Mouse (Mus musculus) stomach, embryonic 16.5 days (tissue): Measurements from ENCODE around the gene Vmn2r35. TPM values are rescaled to one million over a fixed set of nuclear protein-coding genes. Genes with fewer than 3 reads are reported as not detected.
"Not testable (repeated sequence)": the region's sequence is repeated elsewhere in the genome, so short reads cannot be mapped to it uniquely, and the experiment has no call there.

Experiments used
- ATAC-seq: fragments of 200-750 bp; cut with Nextera tagmentation; 2 replicates; pipeline ENCODE4 v1.8.0; 2017; ENCODE audit warnings: moderate number of reproducible peaks, moderate TSS enrichment; ENCODE audit not compliant: insufficient read depth, low FRiP score
- H3K27ac ChIP-seq: fragments of 300-500 bp; sonication (generic); 2 replicates; pipeline ENCODE4 v1.5.1; 2014; ENCODE audit warnings: low read length
- H3K27me3 ChIP-seq: fragments of 300-500 bp; sonication (generic); 2 replicates; pipeline ENCODE4 v1.6.1; 2014; ENCODE audit warnings: low read length, control low read depth, mixed read lengths; ENCODE audit not compliant: control insufficient read depth, insufficient read depth
- H3K36me3 ChIP-seq: fragments of 300-500 bp; sonication (generic); 2 replicates; pipeline ENCODE4 v1.6.1; 2014; ENCODE audit warnings: low read length; ENCODE audit not compliant: control insufficient read depth, insufficient read depth
- H3K4me1 ChIP-seq: fragments of 300-500 bp; sonication (generic); 2 replicates; pipeline ENCODE4 v1.6.1; 2014; ENCODE audit warnings: low read length, control low read depth, mixed read lengths; ENCODE audit not compliant: control insufficient read depth, insufficient read depth
- H3K4me2 ChIP-seq: fragments of 300-500 bp; sonication (generic); 2 replicates; pipeline ENCODE4 v1.6.1; 2014; ENCODE audit warnings: low read depth, low read length, mixed read lengths
- H3K4me3 ChIP-seq: fragments of 300-500 bp; sonication (generic); replicated peaks from 2 replicates; pipeline ENCODE4 v1.5.1; 2014; ENCODE audit warnings: mild to moderate bottlenecking, low read length
- H3K9ac ChIP-seq: fragments of 300-500 bp; sonication (generic); 2 replicates; pipeline ENCODE4 v1.6.1; 2014; ENCODE audit warnings: low read length
- H3K9me3 ChIP-seq: fragments of 300-500 bp; sonication (generic); replicated peaks from 2 replicates; pipeline ENCODE4 v1.6.1; 2016; ENCODE audit warnings: low read length, control low read depth; ENCODE audit not compliant: control insufficient read depth
- WGBS: fragments of 180-500 bp; shearing (Covaris S2); extraction: QIAGEN DNeasy Blood & Tissue Kit; methylation state at CpG from one replicate; pipeline ENCODE4 v1.1.7; 2014; 5-methylcytosine and 5-hydroxymethylcytosine counted together
- polyA plus RNA-seq: library from polyadenylated mRNA; unstranded; fragments of >200 nt; fragmentation: Nextera tagmentation; extraction: Ambion mirVana; gene quantifications from 2 replicates; pipeline ENCODE4 v1.2.1, GENCODE M21; 2015

Gene Vmn2r35
- not detected in 2 replicates for polyA plus RNA-seq

- H3K9ac ChIP-seq, ATAC-seq, H3K27ac ChIP-seq, H3K27me3 ChIP-seq, H3K36me3 ChIP-seq, H3K4me2 ChIP-seq, H3K4me3 ChIP-seq, H3K4me1 ChIP-seq, H3K9me3 ChIP-seq: not testable (repeated sequence)
- no CpG with 5 or more reads among the region's 1 CpGs for WGBS
Measured at GRCm38 (mm10) chr7:7819767-7820166, at the start of gene Vmn2r35. Gene Vmn2r35, minus strand, starts transcription at chr7:7819867.

- not testable (repeated sequence) for H3K4me1 ChIP-seq, H3K4me2 ChIP-seq, H3K27me3 ChIP-seq, H3K9me3 ChIP-seq, H3K27ac ChIP-seq, H3K36me3 ChIP-seq, H3K9ac ChIP-seq, ATAC-seq, H3K4me3 ChIP-seq
- no CpG with 5 or more reads among the region's 25 CpGs for WGBS
Measured at GRCm38 (mm10) chr7:7794196-7794595, 25.5 kb downstream of the Vmn2r35 start.

Other genes with a start within 250 kb of the Vmn2r35 start
- gene Vmn2r34, start 130.4 kb downstream of the Vmn2r35 start, polyA plus RNA-seq: not detected in 2 replicates
- gene Vmn2r36, start 82.6 kb upstream of the Vmn2r35 start, polyA plus RNA-seq: not detected in 2 replicates